Mouse (Mus musculus): ENCODE data around the gene Snx14. TPM values are rescaled to one million over a fixed set of nuclear protein-coding genes. Genes with fewer than 3 reads are reported as not detected.

Gene Snx14
- 14.5 and 27.2 TPM in 2 replicates for polyA plus RNA-seq (2012; rRNA removed)

DNA sequence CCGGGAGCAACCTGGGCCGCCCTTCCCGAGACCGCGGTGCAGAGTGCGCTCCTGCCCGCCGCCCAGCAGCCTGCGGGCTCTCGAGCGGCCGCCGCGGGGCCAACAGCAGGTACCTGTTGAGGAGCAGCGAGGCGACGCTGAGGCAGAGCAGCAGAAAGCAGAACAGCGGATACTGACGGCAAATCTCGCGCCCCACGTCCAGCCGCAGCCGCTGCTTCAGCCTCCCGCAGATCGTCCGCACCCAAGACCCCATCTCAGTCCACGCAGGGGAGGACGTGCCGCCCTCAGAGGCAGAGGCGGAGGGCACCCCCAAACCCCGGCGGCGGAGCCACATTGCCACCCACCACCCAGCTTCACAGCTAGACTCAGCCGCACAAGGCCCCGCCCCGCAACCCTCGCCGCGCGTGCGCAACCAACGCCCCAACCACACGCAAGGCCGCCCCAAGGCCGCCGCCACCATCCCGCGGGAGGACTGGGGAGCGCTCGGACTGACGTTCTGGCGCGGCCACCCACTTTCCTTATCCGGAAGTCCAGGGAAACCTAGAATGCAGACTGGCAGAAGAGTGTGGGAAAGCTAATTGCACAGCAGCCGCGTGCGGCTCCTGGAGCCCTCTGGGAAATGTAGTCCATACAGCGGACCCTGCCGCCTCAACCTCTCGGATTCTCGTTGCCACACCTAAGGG lies at the start of gene Snx14:
TSS of gene Snx14 (minus strand) at position 404 of the 683 bp plus-strand sequence.

DNA sequence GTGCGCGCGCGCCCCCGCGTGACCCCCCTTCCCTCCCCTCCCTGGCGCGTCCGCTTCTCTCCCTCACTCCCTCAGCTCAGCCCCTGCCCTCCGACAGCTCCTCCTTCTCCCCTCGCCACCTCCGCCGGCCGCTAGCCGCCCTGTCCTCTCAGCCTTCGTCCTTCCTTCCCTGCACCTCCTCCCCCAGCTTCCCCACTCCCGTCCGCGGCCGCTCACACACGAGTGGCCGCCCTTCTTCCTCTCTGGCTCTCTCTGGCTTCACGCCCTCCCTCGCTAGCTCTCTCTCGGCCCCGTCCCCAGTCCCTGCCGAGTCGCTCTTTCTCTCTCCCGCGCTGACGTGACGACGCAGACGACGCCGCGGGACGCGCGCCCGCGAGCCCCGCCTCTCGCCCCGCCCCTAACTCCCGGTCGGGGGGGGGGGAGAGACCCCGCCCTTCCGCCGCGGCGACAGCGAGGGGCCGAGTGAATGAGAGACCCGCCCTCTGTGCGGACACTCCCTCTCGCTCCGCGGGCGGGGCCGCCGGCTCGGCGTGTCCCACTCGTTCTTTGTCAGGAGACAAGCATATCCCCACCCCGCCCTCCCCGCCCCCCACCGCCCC lies 43.6 kb upstream of the Snx14 start, which contains the start of gene Syncrip:
TSS of gene Syncrip (minus strand) at position 345 of the 599 bp plus-strand sequence.

DNA sequence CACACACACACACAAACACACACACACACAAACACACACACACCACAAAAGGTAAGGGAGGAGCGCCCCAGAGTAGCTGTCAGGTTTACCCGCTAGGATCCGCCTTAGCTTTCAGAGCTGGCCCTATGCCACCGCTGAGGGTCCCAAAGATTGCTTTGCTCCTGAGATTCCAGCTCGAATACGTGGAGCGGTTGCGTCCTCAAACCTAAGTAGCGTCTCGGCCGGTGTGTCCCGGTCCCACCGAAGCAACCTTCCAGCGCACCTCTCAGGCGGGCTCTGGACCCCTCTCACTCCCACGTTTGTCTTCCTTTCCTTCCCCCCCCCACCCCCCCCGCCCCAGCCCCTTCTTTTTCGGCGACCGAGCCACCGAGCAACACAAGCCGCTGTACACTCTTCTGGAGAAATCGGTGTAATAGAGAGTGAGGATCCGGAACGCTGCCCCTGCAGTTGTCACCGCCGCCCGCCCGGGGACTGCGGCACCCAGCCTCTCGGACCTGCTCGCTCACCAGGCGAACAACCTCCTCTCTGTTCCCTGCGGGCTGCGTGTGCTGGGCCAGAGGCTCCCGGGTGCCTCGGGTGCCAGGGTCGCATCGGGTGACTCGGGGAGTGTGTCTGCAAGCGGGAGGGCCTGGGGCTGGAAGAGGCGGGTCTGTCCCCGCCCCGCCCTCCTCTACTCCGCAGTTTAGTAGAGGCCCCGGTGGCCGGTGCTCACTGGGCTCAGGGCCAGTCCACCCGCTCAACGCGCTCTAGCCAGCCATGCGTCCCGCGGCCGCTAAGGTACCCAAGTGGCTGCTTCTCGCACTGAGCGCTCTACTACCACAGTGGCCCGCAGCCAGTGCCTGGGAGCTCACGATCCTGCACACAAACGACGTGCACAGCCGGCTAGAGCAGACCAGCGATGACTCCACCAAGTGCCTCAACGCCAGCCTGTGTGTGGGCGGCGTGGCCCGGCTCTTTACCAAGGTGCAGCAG lies 111.5 kb downstream of the Snx14 start, which contains the start of gene Nt5e:
TSS of gene Nt5e (plus strand) at position 268 of the 972 bp plus-strand sequence.

Other genes starting within 250 kb of the Snx14 start
- gene Nt5e, start 111.8 kb downstream of the Snx14 start, polyA plus RNA-seq (2012; rRNA removed), result 27.7 and 30.3 TPM in 2 replicates
- gene Gm20537, start 17.7 kb upstream of the Snx14 start, polyA plus RNA-seq (2012; rRNA removed), result 0.96 and 1.0 TPM in 2 replicates
- gene Syncrip, start 43.6 kb upstream of the Snx14 start, polyA plus RNA-seq (2012; rRNA removed), result 1.3 and 3.1 TPM in 2 replicates
- gene Zfp949, start 109.1 kb upstream of the Snx14 start, polyA plus RNA-seq (2012; rRNA removed), result 1.5 and 2.1 TPM in 2 replicates
- not detected in 2 replicates for gene Trim43a, start 141.9 kb upstream of the Snx14 start, polyA plus RNA-seq (2012; rRNA removed)

Data from colon, adult 2 months (tissue).